Mouse (Mus musculus) spleen, postnatal 36 days (tissue): ENCODE results near the gene Ppp1r32.

ENCODE experiments used
- DNase-seq, 2 experiments: peaks; one replicate each; pipeline ENCODE4 v3.0.0; 2022; ENCODE audit warnings: low spot score in 2 of 2, mixed read lengths in 1 of 2

Ppp1r32 gene

DNA sequence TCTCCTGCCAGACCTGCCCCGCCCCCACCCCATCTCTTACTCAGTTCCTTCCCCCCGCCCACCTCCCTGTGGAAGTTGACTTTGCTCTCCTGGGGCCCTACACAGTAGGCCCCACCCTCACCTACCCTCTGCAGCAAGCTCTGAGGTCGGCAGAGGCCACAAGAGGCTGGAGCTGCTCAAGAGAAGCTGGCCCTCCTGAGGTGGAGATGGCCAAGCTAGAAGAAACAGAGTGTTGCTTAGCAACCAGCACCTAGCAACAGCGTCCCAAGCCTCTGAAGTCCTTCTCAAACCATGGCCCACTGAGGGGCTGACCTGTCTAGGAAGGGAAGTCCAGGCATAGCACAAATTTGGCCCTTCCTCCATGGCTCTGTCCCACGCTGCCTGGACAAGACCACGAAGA lies at the start of gene Ppp1r32:
Gene Ppp1r32 (minus strand): TSS at position 226 of the 400 bp plus-strand sequence.
- no peak for DNase-seq

GRCm38 (mm10) chr19:10530082-10530481 lies 47.4 kb upstream of the Ppp1r32 start:
- DNase-seq, result no peak

DNA sequence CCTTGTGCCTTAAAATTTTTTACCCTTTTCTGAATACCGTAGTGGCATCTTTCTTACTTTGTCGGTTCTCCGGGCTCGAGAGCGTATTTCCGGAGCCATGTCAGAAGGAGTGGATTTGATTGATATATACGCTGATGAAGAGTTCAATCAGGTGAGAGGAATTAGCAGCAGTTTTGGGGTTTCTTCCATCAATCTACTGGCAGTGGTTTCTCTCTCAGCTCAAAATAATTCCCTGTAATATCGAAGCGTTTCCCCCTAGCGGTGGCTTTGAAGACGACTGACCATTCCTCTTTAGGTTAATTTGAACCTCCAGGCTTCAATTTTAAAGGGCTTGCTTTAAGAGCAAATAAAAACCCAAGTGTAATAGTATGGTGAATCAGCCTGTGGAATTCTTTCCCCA lies 43.2 kb upstream of the Ppp1r32 start, which contains the start of gene Sdhaf2:
Gene Sdhaf2 (minus strand): TSS at position 233 of the 400 bp plus-strand sequence.
- DNase-seq, result peak; percentile 15 to 49

- peak; percentile 90 to 92 for DNase-seq
Measured at GRCm38 (mm10) chr19:10525106-10525901, 42.6 kb upstream of the Ppp1r32 start, which contains the start of gene Cpsf7. Cpsf7 (plus strand) TSS chr19:10525266.

DNA sequence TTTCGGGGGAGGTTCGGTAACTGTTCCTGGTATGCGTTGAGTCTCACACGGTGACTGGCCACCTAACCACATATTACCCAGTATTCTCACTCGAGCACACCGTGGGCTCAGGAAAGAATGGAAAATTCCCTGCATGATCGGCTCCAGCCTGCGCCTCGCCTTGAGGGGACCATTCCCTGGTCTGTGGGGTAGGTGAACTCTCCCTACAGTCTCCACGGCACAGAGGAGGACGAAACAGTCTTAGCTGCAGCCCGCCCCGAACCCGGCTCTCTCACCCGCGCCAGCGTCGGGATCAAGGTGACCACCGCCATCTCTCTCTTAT lies 42.0 kb upstream of the Ppp1r32 start:
- DNase-seq, result no peak

DNA sequence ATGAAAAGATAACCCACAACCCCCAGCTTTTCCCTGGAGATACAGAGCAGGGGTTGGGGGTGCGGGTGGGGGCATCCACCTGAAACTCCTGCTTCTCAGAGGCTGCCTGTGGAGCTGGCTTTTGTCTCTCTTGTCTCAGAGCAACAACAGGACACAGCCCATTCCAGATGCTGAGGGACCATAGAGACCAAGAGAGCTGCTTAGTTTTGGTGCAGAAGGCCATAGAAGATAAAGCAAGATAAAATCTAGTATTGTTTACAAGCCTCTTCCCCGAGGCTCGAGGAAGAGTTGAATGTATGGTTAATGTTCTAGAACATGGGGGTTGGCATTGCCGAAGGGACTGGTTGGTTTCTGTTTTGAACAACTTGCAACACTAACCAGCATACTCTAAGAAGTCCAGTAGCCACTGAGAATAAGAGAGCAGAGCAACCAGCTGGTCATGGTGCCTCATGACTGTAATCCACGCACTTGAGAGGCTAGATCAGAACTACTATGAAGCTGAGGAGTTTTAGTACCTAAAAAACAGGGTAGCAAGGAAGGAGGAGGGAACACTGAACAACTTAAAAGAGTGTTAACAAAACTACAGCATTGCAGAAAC lies 40.9 kb upstream of the Ppp1r32 start:
- DNase-seq, result no peak

- peak; percentile 40 to 48 for DNase-seq
Measured at GRCm38 (mm10) chr19:10521926-10522325, 39.2 kb upstream of the Ppp1r32 start.

DNA sequence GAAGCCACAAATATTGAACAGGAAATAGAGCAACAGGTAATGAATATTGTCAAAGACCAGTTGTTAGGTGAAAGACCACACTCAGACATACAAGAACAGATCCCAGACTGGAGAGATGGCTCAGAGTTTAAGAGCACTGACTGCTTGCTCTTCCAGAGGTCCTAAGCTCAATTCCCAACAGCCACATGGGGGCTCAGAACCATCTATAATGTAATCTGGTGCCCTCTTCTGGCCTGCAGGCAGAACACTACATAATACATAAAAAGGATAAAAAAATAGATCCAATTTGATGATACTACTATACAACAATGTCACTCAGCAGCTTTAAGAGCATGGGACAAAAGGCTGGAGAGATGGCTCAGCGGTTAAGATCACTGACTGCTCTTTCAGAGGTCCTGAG lies 37.6 kb upstream of the Ppp1r32 start:
- no peak for DNase-seq

- DNase-seq, result no peak
Measured at GRCm38 (mm10) chr19:10510759-10511330, 28.1 kb upstream of the Ppp1r32 start.

- DNase-seq, result peak in 1 of 2 experiments; percentile 17
Measured at GRCm38 (mm10) chr19:10502571-10502970, 19.8 kb upstream of the Ppp1r32 start.

- no peak for DNase-seq
Measured at GRCm38 (mm10) chr19:10500581-10500980, 17.9 kb upstream of the Ppp1r32 start.

DNA sequence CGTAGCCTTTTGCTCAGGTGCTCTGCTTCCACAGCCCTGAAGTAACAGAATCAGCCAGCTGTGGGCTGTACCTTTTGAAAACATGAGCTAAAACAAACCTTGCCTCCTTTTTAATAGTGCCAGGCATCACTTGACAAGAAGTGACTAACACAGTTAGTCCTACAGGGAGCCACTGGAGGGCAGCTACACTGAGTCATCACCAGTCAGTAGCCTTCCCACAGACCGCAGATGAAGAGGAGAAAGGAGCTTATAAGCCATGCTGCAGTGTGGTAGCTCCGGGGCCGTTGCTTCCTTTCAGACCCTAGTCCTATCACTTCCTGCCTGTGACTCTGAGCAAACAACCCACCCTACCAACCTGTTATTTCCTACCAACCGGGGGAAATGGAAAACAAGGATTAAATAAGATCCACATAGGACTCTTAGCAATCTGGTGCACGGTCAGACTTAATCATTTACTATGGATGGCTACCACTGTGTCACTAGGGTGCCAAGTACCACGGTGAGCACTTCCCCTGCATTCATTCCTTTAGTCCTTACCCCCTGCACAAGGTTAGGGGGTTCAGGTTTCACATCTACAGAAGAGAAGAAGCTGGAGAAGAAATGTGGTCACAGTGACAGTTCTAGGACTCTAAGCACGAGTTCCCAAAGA lies 14.9 kb upstream of the Ppp1r32 start:
- DNase-seq, result no peak

GRCm38 (mm10) chr19:10496976-10497375 lies 14.2 kb upstream of the Ppp1r32 start:
- DNase-seq, result no peak

DNA sequence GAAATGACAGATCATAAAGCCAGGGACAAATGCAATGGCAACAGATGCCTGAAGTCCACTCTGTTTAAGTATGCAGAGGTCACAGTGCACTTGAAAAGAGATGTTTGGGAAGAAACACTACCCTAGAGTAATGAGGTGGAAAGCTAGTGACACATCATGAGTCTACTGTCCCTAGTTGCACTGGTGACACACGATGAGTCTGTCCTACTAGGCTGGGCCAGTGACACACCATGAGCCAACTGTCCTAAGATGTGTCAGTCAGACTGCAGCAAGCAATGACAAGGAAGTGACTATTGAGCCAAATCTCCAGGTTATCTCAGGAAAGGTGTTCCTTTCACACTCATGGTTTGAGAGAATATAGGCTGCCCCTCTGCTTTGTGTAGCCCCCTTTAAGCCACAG lies 12.9 kb upstream of the Ppp1r32 start:
- DNase-seq, result no peak

DNA sequence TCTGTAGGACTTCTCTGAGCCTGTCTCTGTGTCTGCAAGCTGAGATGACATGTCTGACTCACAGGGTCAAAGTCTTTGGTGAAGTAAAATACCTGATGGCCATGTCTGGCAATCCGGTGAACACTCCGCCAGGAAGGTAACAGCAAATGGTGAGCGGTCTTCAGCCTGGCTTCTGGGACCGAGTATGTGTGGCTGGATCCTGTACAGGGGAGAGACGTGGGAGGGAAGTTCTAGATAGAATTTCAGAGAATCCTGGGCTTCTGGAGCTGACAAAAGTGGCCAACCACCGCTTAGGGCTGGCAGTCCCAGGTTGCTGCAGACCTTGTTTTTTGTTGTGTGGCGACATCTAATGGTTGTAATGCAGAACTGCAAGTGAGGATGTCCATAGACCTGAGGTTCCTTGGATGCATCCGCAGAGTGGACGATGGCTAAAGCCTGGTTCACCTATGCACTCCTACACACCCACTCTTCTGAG lies 3.6 kb upstream of the Ppp1r32 start:
- peak; percentile 9 to 16 for DNase-seq

GRCm38 (mm10) chr19:10479541-10479940 lies 3.2 kb downstream of the Ppp1r32 start:
- no peak for DNase-seq

DNA sequence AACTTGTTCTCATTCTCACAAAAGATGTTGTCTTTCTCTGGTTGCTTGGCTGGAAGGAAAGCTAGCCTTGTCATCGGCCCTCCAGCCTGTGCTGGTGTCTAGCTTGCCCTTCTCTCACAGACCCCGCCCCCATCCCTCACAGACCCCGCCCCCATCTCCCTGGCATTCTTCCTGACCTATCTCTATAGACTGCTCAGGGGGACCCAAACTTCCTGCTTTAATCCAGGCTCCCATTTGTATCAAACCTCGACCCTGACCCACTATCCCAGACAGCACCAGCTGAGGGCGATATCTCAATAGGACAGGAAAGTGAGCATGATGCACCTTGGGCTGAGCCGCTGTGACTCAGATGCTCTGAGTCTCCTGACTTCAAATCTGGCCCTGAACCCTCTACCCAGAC lies 8.9 kb downstream of the Ppp1r32 start:
- no peak for DNase-seq

DNA sequence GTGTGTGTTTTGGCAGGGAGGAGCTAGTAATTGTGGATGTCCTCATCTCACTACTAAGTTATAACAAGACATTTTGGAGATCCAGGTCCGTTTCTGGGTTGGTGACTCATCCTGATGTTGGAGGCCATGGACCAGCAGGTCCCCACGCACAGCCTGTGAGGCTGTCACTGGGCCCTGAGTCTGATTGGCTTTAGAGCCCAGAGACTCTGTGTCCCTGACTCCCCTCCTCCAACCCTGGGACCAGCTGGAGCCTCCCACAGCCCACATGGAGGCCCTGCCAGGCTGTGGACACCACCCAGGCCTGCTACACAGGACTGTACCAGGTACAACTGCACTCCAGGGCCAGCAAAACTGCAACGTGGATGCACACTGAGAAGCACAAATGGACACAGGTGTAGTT lies 9.8 kb downstream of the Ppp1r32 start:
- no peak for DNase-seq

DNA sequence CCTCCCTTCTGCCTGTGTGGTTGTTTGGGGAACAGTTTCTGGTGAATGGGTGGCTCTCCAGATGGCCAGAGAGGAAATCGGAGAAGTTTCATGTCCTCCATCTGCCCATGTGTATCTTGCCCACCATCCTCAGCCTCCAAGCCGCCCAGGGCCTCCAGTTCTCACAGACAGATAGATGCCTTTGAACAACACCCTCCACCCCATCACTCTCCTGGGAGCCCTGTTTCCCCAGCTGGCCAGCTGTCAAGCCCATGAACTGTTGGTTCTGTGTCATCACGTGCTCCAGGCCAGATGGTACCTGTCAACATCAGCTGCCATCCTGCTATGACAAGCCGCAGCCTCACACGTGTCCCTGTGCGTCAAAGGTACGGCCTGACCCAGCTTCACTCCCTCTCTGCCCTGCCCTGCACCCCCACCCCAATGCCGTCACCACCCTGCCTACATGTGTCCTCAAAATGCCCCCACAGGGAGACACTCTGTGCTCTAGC lies 13.5 kb downstream of the Ppp1r32 start:
- DNase-seq, result peak in 1 of 2 experiments; percentile 5

DNA sequence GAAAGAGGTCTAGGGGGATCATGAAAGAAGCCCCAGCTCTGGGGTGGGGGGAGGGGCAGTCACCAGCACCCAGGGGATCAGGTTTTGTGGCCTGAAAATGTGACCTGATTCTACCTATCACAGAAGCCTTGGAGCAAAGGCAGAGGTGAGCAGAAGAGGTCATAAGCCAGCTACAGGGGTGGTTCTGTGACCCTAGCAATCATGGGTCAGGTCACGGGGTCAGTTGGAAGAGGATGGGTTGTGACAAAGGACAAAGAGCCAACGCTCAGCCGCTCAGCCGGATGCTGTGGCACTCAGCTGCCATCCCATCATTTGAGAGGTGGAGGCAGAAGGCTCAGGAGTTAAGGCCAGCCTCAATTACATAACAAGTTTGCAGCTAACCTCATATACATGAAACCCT lies 18.3 kb downstream of the Ppp1r32 start:
- DNase-seq, result no peak

DNA sequence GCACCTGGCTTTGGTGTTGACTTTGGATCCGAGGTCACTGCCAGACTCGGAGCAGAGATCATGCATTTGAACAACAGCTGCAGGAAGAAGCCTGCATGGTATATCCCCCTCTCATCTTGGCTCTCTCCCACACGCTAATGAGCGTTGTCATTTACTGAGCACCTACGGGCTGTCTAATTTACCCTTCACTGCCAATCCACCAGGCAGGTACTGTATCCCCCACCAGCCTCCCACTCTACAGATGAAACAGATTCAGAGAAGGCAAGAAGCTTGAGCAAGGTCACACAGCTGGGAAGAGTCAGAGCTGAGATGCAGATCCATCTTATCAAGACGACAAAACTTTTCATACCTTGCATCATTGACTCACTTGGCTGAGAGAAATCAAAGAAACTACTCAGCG lies 21.1 kb downstream of the Ppp1r32 start:
- no peak for DNase-seq

DNA sequence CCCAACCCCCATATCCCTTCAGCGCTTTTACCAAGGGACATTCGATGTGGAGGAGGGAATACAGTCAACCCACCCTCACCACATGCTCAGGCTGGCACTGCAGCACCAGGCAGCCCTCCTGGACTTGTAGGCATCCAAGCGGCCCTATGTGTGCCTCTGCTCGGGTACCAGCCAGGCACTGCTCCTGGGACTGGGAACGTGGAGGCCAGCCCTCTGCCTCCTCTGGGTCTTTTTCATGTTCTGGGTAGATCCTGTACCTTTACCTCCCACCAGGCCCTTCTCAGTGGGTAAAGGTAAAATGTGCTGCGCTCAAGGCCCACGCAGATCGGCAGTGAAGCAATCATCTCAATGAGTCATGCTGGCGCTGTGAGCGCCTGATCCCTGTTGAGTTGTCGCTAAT lies 22.8 kb downstream of the Ppp1r32 start:
- no peak for DNase-seq
